Mouse (Mus musculus): Measurements from ENCODE around the gene Fam129c.

Gene Fam129c

DNA sequence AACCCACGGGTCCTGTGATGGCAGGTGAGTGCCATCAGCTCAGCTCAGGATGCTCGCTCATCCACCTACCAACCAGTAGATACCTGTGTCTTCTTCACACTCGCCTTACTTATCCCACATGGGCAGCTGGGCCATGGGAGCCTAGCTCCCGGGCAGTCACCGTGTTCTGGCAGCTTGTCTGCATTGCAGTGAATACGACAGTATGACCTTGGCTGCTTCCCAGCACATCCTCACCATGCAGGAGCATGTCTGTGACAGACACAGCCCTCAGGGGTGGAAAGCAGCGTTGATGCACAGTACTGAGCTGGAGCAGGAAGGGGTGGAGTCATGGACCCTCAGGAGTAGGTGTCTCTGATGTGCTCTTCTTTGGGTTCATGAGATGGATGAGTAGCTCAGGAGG, 23.0 kb upstream of the Fam129c start:
- no peak for DNase-seq

DNA sequence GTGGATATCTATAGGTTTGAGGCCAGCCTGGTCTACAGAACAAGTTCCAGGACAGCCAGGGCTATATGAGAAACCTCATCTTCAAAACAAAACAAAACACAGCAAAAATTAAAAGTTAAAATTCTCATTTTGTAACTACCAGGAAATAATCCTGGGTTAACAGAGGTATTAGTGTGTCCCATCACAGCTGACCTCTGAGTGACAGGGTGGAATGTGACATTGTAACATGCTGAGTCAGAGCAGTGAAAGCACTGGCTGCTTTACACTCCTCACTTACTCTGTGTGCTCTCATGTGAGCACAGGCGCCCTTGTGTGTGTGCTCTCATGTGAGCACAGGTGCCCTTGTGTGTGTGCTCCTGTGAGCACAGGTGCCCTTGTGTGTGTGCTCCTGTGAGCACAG, 22.4 kb upstream of the Fam129c start:
- DNase-seq: no peak

DNA sequence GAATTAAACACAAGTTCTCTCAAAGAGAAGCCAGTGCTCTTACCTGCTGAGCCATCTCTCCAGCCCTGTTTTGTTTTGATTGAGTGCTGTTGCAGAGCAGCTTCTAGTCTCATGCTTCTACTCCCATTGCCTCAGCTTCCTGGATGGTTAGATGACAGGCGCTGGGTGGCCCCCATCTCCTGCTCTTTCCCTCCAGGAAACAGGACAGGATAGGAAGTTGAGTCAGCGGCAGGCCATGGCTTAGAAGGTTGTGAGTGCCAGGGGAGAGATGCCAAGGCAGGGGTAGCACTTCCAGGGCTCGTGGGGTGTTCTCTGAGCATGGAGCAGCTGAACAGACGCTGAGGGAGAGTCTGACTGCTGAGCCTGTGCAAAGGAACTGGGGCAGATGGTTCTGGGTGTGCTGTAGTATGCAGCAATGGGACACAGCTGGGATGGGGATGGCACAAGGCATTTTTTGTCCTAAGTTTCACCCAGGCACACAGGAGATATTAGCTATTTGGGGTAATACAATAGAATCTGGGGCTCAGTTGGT, 19.5 kb upstream of the Fam129c start:
- no peak for DNase-seq

DNA sequence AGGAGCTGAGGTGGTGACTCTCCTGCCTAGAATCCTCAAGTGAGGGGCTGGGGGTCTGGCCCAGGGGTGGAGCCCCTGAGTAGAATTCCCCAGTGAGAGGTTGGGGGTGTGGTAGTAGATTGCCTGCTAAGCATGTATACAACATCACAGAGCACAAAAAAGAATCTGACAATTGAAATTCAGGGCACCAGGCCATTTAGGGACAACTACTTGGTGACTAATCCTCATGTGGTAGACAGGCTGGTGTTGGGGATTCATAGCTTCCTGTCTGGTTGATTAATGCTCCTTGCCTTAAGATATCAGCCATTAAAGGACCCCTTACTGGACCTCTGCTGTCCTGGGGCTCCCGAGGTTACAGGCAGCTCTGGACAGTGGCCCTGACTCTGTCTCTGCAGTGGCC, 18.4 kb upstream of the Fam129c start:
- DNase-seq: no peak

DNA sequence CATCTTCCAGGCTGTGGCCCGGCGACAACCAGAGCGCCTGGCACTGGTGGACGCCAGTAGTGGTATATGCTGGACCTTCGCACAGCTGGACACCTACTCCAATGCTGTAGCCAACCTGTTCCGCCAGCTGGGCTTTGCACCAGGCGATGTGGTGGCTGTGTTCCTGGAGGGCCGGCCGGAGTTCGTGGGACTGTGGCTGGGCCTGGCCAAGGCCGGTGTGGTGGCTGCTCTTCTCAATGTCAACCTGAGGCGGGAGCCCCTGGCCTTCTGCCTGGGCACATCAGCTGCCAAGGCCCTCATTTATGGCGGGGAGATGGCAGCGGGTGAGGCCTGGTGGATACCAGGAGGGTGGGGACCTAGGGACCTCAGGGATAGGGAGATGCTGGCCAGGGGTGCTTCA, 18.0 kb upstream of the Fam129c start:
- DNase-seq: peak in 1 of 2 experiments; percentile 55

DNA sequence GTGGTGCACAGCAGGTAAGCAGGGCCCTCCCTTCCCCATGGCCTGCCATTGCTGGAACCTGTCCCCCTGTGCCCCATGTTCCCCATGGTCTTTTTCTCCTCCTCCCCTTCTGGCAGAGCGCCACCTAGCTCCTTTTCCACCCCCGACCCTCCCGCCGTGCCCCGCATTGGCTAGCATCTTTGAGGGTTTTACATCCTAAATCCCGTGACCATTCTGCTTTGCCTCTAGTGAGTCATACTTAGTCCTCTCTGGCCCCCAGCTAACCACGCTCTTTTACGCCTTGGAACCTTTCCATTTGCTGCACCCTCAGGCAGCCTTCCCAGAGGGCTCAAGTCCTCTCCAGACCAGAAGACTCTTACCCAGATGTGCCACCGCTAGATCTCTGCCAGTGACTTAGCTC, 17.2 kb upstream of the Fam129c start:
- DNase-seq: no peak

DNA sequence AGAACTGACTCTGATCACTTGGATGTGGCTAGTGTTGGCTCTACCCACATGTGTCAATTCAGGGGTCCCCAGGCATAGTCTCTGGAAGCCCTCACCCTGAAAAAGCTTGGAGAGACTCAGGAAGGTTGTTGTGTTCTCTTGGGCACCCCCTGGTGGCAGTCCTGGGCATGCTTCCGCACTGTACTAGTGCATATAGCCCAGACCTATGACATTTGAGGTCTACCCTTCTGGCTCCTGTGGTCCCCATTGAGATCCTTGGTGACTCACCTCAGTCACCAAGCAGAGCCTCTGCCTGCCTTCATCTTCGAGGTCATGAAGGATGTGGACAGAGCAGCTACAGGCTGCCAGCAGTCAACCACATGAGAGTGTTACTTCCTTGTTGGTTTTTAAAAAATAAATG, 10.6 kb upstream of the Fam129c start:
- peak; percentile 59 to 71 for DNase-seq

DNA sequence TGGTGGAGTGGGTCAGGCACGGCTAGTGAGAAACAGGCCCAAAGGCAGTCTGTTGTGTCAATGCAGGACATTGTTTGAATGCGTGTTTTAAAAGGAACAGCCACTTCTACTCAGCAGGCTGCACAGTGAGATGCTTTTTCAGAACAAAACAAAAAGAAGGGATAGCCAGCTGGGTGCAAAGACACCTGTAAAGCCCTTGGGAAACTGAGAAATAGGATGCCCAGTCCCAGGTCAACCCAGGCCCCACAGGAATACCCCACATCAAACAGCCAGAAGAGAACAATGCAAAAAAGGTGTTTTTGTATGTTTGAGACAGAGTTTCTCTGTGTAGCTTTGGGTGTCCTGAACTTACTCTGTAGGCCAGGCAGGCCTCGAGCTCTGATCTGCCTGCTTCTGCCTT, 8.7 kb upstream of the Fam129c start:
- no peak for DNase-seq

DNA sequence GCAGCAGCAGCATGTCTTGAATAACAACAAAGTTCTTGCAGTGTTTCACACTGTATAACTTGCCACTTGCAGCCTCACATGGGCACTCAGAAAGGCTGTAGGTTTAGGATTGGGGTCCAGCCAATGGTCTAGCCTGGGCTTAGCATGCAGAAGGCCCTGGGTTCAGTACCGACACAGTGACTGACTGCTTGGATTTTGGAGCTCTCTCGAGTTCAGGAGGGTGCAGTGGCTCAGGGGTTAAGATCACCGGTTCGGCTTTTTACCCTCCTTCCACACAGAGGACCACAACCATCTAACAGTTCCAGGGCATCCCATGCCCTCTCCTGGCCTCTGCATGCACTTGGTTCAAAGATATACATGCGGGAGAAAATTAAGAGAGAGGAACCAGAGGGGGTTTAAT, 6.4 kb upstream of the Fam129c start:
- DNase-seq: no peak

DNA sequence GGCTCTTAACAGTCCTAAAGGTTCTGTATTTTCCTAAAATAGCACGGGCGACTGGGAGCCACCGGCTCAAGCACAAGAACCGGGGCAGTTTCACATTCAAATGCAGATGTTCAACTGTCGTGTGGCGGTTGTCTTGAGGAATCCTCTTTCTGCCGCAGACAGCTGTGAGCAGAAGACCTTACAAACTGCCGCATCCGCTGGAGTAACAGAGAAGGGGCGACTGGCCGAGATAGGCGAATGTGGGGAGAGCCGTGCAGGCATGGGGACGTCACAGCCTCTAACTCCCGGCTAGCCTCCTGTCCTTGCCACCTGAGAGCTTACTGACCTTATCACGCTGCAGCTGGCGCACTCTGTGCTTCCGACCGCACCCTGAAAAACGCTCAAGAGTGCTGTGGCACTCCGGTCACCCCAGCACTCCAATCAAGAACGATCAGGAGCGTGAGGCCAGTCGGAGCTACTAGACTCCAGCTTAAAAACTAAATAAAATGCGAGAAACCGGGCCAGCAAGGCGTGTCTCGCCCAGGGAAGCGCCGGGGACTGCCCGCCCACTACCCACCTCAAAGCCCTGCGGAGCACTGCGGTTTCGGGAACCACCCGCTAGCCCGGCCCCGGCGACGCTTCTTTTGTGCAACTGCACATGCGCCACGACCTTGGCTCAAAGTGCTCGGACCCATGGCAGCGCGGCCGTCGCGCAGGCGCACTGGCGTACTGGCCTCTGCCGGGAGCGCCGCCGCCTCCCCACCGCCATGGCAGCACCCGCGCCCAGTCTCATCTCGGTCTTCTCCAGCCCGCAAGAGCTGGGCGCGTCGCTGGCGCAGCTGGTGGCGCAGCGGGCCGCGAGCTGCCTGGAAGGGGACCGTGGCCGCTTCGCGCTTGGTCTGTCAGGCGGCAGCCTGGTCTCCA, 5.7 kb upstream of the Fam129c start, which contains the start of gene Pgls:
Pgls (plus strand) TSS at position 706 of the 903 bp plus-strand sequence.
- DNase-seq: peak; percentile 98

DNA sequence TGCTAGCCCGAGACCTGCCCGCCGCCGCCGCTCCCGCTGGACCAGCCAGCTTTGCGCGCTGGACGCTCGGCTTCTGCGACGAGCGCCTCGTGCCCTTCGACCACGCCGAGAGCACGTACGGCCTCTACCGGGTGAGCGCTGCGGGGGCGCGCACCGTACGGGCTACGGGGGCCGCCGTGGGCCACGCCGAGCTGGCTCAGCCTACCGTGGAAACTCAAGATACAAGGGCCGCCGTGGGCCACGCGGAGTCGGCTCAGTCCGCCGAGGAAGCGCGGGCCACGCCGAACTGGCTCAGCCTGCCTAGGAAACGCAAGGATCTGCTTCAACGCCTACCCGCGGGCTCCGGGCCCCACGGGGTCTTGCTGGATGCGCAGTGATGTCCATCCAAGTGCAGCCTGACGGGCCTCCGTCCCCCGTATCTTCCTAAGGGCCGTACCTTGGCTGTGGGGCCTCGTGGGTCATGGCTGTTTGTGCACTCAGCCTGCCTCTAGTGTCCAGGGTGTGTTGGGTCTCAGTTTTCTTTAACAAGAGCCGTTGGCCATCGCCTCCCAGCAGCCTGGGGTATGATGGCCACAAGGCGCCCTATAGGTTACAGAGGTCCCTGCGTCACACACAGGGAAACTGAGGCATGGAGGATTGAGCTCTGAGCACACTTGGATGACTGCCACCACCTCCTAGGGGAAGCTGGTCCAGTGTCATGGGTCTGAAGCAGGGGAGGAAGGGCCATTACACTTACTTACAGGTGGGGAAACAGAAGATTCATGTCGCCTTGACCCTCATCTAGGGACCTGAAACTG, 4.9 kb upstream of the Fam129c start:
- peak; percentile 96 for DNase-seq

DNA sequence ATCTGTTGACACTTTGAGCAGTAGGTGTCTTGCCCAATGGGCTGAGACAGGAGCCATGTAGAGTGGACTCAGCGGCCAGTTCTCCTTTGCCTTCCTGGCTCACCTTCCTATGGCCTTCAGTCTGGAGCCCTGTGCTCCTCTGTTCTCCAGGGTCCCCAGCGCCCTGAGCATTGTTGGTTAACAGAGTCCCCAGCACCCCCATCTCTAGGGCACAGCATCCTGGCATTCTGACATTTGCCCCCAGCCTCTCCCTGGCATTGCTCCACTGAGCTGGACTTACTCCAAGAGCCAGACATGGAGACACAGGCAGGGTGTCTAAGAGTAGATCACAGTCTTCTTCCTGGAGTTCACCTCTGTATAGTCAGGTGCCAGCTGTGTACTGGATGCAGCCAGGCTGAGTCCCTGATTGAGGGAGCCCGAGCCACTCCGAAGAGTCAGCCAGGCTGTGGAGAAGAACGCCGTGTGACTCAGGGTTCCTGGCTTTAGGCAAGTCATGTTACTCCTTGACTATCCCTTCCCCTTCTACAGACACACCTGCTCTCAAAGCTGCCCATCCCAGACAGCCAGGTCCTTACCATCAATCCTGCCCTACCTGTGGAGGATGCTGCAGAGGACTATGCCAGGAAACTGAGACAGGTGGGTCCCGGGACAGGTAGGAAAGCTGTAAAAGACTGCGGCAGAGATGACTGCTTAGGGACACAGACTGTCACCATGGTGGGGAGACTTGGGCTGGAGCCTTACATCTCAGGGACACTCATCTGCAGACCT, 3.7 kb upstream of the Fam129c start:
- no peak for DNase-seq

DNA sequence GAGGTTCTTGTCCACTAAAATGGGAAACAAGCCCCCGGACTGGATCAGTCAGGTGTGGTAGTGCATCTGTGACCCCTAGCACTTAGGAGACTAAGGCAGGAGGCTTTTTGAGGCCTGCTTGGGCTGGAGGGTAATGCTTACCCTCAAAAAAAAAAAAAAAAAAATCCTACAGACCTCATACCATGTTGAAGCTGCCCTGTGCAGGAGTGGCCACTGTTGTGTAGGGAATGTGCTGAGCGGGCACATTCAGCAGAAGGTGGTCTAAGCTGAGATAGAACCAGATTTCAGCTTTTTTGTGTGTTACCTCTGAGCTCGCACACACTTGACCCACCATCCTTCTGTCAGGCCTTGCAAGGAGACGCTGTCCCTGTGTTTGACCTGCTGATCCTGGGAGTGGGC, 3.1 kb upstream of the Fam129c start:
- no peak for DNase-seq

DNA sequence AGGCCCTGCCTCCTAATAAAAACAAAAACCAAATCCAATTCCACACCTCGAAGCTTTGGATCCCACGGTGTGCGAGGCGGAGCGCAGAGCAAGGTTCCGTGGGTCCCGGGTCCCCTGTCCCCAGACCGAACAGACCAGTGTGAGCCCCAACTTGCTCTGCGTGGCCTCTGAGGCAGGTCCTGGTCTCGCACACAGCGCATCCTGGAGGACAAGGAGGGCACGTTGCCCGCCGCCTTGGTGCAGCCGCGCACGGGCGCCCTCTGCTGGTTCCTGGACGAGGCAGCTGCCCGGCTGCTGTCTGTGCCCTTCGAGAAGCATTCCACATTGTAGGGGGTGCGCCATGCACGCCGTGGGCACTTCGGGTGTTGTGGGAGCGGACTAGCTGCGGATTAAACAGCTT, 1.6 kb upstream of the Fam129c start:
- DNase-seq: peak; percentile 95 to 98

DNA sequence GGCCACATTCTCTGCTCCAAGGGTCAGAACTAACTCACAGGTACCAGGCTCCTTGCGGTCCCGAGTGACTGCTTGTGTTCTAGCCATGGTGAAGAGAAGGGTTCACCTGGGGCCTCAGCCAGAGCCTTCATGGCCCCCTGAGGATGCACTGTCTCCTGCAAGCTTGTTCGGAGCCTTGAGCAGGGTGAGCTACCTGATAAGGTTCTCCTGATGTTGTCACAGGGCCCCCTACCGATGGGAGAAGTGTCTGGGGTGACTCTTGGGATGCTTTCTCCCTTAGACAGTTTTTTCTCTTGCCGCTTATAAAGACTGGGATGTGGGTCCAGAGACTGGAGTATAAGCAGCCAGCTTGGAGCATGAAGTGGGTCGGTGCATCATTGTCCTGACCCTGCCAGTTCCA, 1.1 kb upstream of the Fam129c start:
- no peak for DNase-seq

DNA sequence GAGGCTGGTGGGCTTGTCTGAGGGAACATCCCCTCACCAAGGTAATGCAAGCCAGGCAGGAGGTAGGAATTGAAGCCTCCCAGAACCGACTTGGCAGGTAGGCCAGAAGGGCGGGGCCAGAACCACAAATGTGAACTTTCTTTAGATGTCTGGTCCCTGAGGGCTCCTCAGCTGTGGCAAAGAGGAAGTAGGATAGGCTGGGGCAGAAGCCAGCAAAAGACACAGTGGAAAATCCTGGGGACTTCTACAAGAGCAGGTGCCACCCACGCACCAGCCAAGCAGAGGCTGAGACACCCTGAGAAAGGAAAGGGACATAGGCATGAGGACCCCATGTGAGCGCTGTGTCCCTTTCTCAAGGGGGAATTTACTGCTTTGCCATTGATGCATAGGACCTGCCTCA, 650 bp upstream of the Fam129c start:
- DNase-seq: no peak

DNA sequence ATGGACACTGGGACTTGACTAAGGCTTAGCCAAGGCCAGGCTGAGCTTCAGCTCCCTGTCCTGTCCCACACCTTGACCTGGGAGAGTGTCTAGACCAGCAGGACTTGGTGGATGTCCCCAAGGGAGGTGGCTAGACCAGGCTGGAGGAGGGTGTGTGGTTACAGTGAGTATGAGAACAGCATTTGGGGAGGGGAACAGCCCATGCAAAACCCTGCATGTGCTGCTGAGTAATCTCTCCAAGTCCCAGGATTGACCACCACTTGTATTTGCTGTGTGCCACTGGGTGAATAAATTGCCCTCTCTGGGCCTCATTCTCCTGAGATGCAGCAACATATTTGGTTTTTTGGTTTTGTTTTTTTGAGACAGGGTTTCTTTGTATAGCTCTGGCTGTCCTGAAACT, 927 bp downstream of the Fam129c start:
- DNase-seq: no peak

DNA sequence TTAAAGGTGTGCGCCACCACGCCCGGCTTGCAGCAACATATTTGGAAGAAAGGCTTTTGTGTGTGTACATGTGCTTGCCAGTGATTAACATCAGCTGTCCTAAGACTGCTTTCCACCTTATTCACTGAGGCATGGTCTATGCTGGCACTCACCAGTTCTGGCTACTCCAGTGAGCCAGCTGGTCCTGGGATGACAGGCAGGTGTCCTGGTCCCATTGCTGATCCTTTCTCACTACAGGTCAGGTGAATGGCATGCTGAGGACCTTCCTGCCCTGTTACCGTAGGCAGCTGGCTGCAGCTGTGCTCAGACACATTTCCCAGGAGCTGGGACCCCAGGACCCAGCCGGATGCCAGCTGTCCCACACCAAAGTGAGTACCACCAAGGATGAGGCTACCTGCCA, 1.4 kb downstream of the Fam129c start:
- no peak for DNase-seq

DNA sequence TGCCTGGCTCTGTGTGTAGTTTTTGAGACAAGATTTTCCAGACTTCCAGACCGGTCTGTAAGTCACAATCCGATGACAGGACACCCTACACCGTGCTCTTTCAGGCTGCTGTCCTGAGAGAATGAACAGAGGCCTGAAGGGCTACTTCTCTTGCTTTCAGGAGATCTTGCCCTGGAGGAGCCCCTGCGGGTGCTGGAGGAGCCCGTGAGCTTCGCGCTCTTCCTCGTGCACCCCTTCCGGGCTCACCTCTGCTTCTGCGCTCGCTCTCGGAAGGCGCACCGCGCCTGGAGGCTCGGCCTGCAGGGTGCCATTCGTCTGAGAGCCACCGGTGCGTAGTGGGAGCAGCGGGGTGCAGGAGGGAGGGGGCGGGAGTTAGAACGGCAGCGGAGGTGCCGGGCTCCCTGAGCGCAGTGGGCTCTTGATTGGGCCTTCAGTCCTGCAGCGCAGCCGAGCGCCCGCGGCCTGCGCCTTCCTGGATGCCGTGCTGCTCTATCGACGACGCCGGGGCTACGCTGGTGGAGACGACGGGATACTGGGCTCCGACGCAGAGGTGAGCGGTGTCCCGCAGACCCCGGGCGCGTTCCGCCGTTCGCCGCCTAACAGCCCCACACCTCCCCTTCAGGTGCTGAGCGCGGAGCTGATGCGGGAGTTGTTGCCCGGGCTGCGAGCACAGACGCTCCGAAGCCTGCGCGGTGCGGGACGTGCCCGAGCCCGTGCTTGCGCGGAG, 4.7 kb downstream of the Fam129c start:
- no peak for DNase-seq

DNA sequence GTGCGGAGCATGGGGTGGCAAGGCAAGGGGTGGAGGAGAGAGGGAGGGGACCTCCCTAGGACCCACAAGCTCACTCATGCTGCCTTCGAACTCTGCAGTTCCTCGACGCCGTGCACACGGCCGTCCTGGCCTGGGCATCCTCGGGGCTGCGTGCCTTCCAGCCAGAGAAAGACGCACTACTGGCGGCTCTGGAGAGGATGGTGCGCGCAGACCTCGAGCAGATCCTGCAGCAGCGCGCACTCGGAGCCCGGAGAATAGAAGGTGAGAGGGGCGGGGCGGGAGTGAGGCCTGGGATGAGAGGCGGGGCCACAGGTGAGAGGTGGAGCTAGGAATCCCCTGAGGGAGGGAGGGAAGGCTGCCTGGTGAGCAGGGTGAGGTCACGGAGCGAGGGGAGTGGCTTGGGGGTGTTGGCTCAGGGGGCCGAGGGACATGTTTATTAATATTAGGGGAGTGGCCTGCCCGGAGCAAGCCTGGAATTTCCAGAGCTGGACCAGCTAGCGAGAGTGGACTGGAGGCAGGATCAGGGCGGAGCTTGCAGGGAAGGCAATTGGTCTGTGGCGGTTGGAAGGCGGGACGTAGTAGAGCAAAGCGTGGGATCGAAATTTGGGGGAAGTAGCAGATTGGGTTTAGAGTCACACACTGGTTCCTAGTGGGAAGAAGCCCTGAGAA, 5.4 kb downstream of the Fam129c start:
- DNase-seq: peak; percentile 38 to 60

DNA sequence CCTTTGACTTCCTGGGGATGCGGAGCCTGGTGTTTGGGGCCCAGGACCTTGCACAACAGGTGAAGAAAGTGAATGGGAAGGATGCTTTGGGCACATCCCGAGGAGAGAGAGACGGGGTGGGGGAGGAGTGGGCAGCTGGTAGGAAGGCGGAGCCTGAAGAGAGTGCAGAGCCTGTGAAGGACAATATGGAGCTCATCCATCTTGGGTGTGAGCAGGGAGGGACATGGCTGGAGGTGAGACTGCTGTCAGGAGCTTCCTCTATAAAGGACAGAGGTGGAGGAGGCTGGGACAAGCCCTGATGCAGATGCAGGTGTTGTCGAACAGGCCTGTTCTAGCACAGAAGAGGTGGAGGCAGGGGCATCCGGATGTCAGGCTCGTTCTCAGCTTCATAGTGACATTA, 6.6 kb downstream of the Fam129c start:
- DNase-seq: no peak
